Mouse (Mus musculus) thymus, adult 2 months (tissue): Measurements from ENCODE around the gene Hist1h3b. TPM values are rescaled to one million over a fixed set of nuclear protein-coding genes. Genes with fewer than 3 reads are reported as not detected.
"Not testable (repeated sequence)": the region's sequence is repeated elsewhere in the genome, so short reads cannot be mapped to it uniquely, and the experiment has no call there.

Experiments used
- DNase-seq: peaks from one replicate; pipeline ENCODE4 v3.0.0; 2021
- H3K27ac ChIP-seq: fragments of 200-500 bp; 2 replicates; pipeline ENCODE4 v1.5.1; 2012; ENCODE audit warnings: low read length, control low read depth; ENCODE audit not compliant: control insufficient read depth, insufficient read depth
- H3K27me3 ChIP-seq: fragments of 200-500 bp; 2 replicates; pipeline ENCODE4 v1.6.1; 2012; ENCODE audit warnings: mild to moderate bottlenecking, low read length, moderate library complexity, mixed read lengths; ENCODE audit not compliant: control insufficient read depth, insufficient read depth
- H3K36me3 ChIP-seq: fragments of 200-500 bp; 2 replicates; pipeline ENCODE4 v1.6.1; 2012; ENCODE audit warnings: mild to moderate bottlenecking, low read length, moderate library complexity; ENCODE audit not compliant: control insufficient read depth, insufficient read depth
- H3K4me1 ChIP-seq: fragments of 200-500 bp; replicated peaks from 2 replicates; pipeline ENCODE4 v1.6.1; 2012; ENCODE audit warnings: low read length; ENCODE audit not compliant: control insufficient read depth, insufficient read depth
- H3K4me3 ChIP-seq: fragments of 200-500 bp; 2 replicates; pipeline ENCODE4 v1.5.1; 2012; ENCODE audit warnings: mild to moderate bottlenecking, low read length, control low read depth, moderate library complexity; ENCODE audit not compliant: control insufficient read depth, insufficient read depth
- CTCF ChIP-seq: fragments of 200-500 bp; IDR thresholded peaks from 2 replicates; pipeline ENCODE4 v1.5.1; 2012; ENCODE audit warnings: mild to moderate bottlenecking, control low read depth, low read length, moderate library complexity, borderline replicate concordance; ENCODE audit not compliant: control insufficient read depth, poor library complexity, insufficient read depth; ENCODE audit errors: extremely low read depth
- POLR2A ChIP-seq: fragments of 200-500 bp; IDR thresholded peaks from 2 replicates; pipeline ENCODE4 v1.6.1; 2012; ENCODE audit warnings: mild to moderate bottlenecking, low read length, control low read depth, moderate library complexity; ENCODE audit not compliant: control insufficient read depth, poor library complexity, insufficient read depth; ENCODE audit errors: extremely low read depth
- WGBS: fragments of 180-500 bp; shearing (Covaris S2); methylation state at CpG from one replicate; pipeline ENCODE4 v1.1.7; 2018; 5-methylcytosine and 5-hydroxymethylcytosine counted together
- polyA plus RNA-seq: library from polyadenylated mRNA; depleted of rRNA; stranded (reverse); fragments of >200 nt; gene quantifications from 2 replicates; pipeline ENCODE4 v1.2.3, GENCODE M21; 2012

Gene Hist1h3b
- polyA plus RNA-seq, 1 experiment: 529 TPM

GRCm38 (mm10) chr13:23760240-23760971, 8.3 kb downstream of the Hist1h3b start:
- Histone ChIP-seq H3K27me3 (no peaks in the 10 kb centered on the region), H3K4me3 (peak overlapping the region; percentile 40), H3K4me1 (peaks cover 12% of the 10 kb centered on the region), H3K36me3 (no peaks in the 10 kb centered on the region), H3K27ac (peak overlapping the region; percentile 78)
- WGBS: 1% methylated on average over 22 of the region's 27 CpGs
- DNase-seq: no peak
- TF ChIP-seq CTCF: no peak
- TF ChIP-seq POLR2A: no peak

DNA sequence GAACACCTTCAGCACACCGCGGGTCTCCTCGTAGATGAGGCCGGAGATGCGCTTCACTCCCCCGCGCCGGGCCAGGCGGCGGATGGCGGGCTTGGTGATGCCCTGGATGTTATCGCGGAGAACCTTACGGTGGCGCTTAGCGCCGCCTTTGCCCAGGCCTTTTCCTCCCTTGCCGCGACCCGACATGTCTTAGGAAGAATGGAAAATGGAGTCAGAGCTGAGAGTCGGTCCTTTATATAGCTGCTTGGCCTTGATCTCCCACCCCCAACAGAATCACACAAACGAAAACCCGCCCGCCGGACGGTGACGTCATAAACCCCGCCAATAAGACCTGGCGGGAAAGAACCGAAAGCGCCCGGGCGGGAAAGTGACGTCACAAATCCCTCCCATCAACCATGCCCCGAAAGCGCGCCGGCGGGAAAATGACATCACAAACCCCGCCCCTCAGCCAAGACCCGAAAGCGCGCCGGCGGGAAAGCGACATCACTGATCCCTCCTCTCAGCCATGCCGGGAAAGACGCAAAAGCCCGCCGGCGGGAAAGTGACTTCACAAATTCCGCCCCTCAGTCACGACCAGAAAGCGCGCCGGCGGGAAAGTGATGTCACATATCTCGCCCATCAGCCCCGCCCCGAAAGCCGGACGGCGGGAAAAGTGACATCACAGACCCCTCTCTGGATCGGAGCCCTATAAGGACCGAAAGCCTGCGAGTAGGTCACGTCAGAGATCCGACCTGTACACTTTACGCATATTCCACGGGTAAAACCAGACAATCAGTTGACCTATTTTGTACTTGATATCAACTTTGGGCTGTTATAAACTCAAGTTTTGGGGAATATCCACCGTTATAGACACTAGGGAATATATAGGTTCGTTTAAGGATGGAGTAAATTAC, 9.2 kb downstream of the Hist1h3b start, which contains the start of gene Hist1h4a:
Gene Hist1h4a (minus strand): TSS at position 259 of the 893 bp plus-strand sequence.
- Histone ChIP-seq H3K27me3 (no peaks in the 10 kb centered on the region), H3K27ac (peak within 1 kb of the TSS; percentile 94), H3K36me3 (no peaks in the 10 kb centered on the region), H3K4me3 (peak within 1 kb of the TSS; percentile 50), H3K4me1 (peaks cover 12% of the 10 kb centered on the region)
- peak; percentile 98 for DNase-seq
- under 1% methylated on average over 69 of the region's 72 CpGs for WGBS
- TF ChIP-seq CTCF (no peak), POLR2A (peak; percentile 72)

- peak within 1 kb of the TSS; percentile 94 for H3K27ac ChIP-seq
- peak; percentile 70 for TF ChIP-seq POLR2A
- H3K36me3 ChIP-seq, H3K27me3 ChIP-seq: not testable (repeated sequence)
- under 1% methylated on average over 33 of the region's 52 CpGs for WGBS
- H3K4me1 ChIP-seq: peaks cover 12% of the 10 kb centered on the region
- H3K4me3 ChIP-seq: peak within 1 kb of the TSS; percentile 50
- DNase-seq: peak; percentile 72
Measured at GRCm38 (mm10) chr13:23761871-23762821, 10.1 kb downstream of the Hist1h3b start, which contains the start of gene Hist1h3a. Hist1h3a (minus strand) TSS chr13:23762386.

- Histone ChIP-seq H3K36me3 (no peaks in the 10 kb centered on the region), H3K27ac (peak overlapping the region; percentile 82), H3K27me3 (no peaks in the 10 kb centered on the region), H3K4me1 (peaks cover 9% of the 10 kb centered on the region), H3K4me3 (no peak overlapping the region)
- WGBS: 1% methylated on average over 10 of the region's 10 CpGs
- TF ChIP-seq CTCF: no peak
- no peak for DNase-seq
Measured at GRCm38 (mm10) chr13:23763242-23763585, 11.1 kb downstream of the Hist1h3b start.

- peak; percentile 87 for DNase-seq
- Histone ChIP-seq H3K4me3 (peak within 1 kb of the TSS; percentile 74), H3K36me3 (no peaks in the 10 kb centered on the region), H3K4me1 (peaks cover 9% of the 10 kb centered on the region), H3K27me3 (no peaks in the 10 kb centered on the region), H3K27ac (peak within 1 kb of the TSS; percentile 94)
- WGBS: 2% methylated on average over 34 of the region's 34 CpGs
- TF ChIP-seq POLR2A (peak; percentile 89; the same call in 1 of the 2 replicates), CTCF (no peak)
Measured at GRCm38 (mm10) chr13:23763586-23764323, 11.7 kb downstream of the Hist1h3b start, which contains the start of gene Hist1h1a. Hist1h1a (plus strand) TSS chr13:23763666.
